Mouse (Mus musculus): ENCODE measurements around the gene Lmf2. TPM values are rescaled to one million over a fixed set of nuclear protein-coding genes. Genes with fewer than 3 reads are reported as not detected.

Gene Lmf2
- polyA plus RNA-seq, 1 experiment from 2014 or later = 63.7 TPM

- Histone ChIP-seq H3K27me3 (ENCODE audit: insufficient read depth, low read length) (no peaks in the 10 kb centered on the region), H3K4me3 (ENCODE audit: low read depth, low read length) (no peak overlapping the region), H3K27ac (ENCODE audit: low read depth) (no peak overlapping the region), H3K36me3 (ENCODE audit: insufficient read depth) (no peaks in the 10 kb centered on the region), H3K4me2 (no peak overlapping the region), H3K9me3 (ENCODE audit: low read depth, low read length) (no peaks in the 10 kb centered on the region), H3K4me1 (ENCODE audit: insufficient read depth) (peaks cover 12% of the 10 kb centered on the region; the same call in 1 of the 2 replicates), H3K9ac (no peak overlapping the region)
- 62% methylated on average over 11 of the region's 11 CpGs for WGBS
- peak; percentile 45 for TF ChIP-seq CTCF (IDR thresholded peaks at IDR 0.05; ENCODE audit: low read depth)
- ATAC-seq (ENCODE audit: insufficient read depth) (no peak), DNase-seq (peak; percentile 30)
These were observed 39.3 kb downstream of the Lmf2 start for GRCm38 (mm10) chr15:89316146-89316545.

GRCm38 (mm10) chr15:89315190-89315731, 40.2 kb downstream of the Lmf2 start, which contains the start of gene Sbf1:
TSS of gene Sbf1 (minus strand) at chr15:89315311.
- no peak for TF ChIP-seq CTCF (IDR thresholded peaks at IDR 0.05; ENCODE audit: low read depth)
- Histone ChIP-seq H3K4me2 (peak within 1 kb of the TSS; percentile 88), H3K9me3 (ENCODE audit: low read depth, low read length) (no peaks in the 10 kb centered on the region), H3K4me3 (ENCODE audit: low read depth, low read length) (peak within 1 kb of the TSS; percentile 95), H3K36me3 (ENCODE audit: insufficient read depth) (no peaks in the 10 kb centered on the region), H3K27ac (ENCODE audit: low read depth) (peak within 1 kb of the TSS; percentile 50; the same call in 1 of the 2 replicates), H3K4me1 (ENCODE audit: insufficient read depth) (peaks cover 12% of the 10 kb centered on the region; the same call in 1 of the 2 replicates), H3K27me3 (ENCODE audit: insufficient read depth, low read length) (no peaks in the 10 kb centered on the region), H3K9ac (peak within 1 kb of the TSS; percentile 86)
- under 1% methylated on average over 36 of the region's 37 CpGs for WGBS
- peak; percentile 99 for DNase-seq
- peak; percentile 100 for ATAC-seq (ENCODE audit: insufficient read depth)

- under 1% methylated on average over 58 of the region's 58 CpGs for WGBS
- peak; percentile 54 for TF ChIP-seq CTCF (IDR thresholded peaks at IDR 0.05; ENCODE audit: low read depth)
- peak; percentile 52 for ATAC-seq (ENCODE audit: insufficient read depth)
These were observed 40.8 kb downstream of the Lmf2 start for GRCm38 (mm10) chr15:89314511-89315189.

GRCm38 (mm10) chr15:89314107-89314506, 41.4 kb downstream of the Lmf2 start:
- peak overlapping the region; percentile 86 for H3K9ac ChIP-seq
- H3K27me3 ChIP-seq (ENCODE audit: insufficient read depth, low read length) = no peaks in the 10 kb centered on the region
- H3K9me3 ChIP-seq (ENCODE audit: low read depth, low read length) = no peaks in the 10 kb centered on the region
- no peaks in the 10 kb centered on the region for H3K36me3 ChIP-seq (ENCODE audit: insufficient read depth)
- TF ChIP-seq CTCF (IDR thresholded peaks at IDR 0.05; ENCODE audit: low read depth) = no peak
- ATAC-seq (ENCODE audit: insufficient read depth) (no peak), DNase-seq (no peak)
- peaks cover 12% of the 10 kb centered on the region; the same call in 1 of the 2 replicates for H3K4me1 ChIP-seq (ENCODE audit: insufficient read depth)
- WGBS = 43% methylated on average over 3 of the region's 3 CpGs
- H3K27ac ChIP-seq (ENCODE audit: low read depth) = no peak overlapping the region
- H3K4me3 ChIP-seq (ENCODE audit: low read depth, low read length) = peak overlapping the region; percentile 95
- H3K4me2 ChIP-seq = peak overlapping the region; percentile 88

More at GRCm38 (mm10) chr15:89314511-89315189, 40.8 kb downstream of the Lmf2 start:
- Histone ChIP-seq H3K27ac (ENCODE audit: low read depth) (peak overlapping the region; percentile 50; the same call in 1 of the 2 replicates), H3K9me3 (ENCODE audit: low read depth, low read length) (no peaks in the 10 kb centered on the region), H3K4me1 (ENCODE audit: insufficient read depth) (peaks cover 12% of the 10 kb centered on the region; the same call in 1 of the 2 replicates), H3K4me2 (peak overlapping the region; percentile 88), H3K36me3 (ENCODE audit: insufficient read depth) (no peaks in the 10 kb centered on the region), H3K4me3 (ENCODE audit: low read depth, low read length) (peak overlapping the region; percentile 95), H3K9ac (peak overlapping the region; percentile 86), H3K27me3 (ENCODE audit: insufficient read depth, low read length) (no peaks in the 10 kb centered on the region)
- DNase-seq = peak; percentile 66

- no peak overlapping the region for H3K4me3 ChIP-seq (ENCODE audit: low read depth, low read length)
- no peak for DNase-seq
These were observed 42.1 kb downstream of the Lmf2 start for GRCm38 (mm10) chr15:89313359-89313758.

GRCm38 (mm10) chr15:89309962-89310498, 45.4 kb downstream of the Lmf2 start:
- Histone ChIP-seq H3K9ac (no peak overlapping the region), H3K27me3 (ENCODE audit: insufficient read depth, low read length) (no peaks in the 10 kb centered on the region), H3K27ac (ENCODE audit: low read depth) (no peak overlapping the region), H3K4me1 (ENCODE audit: insufficient read depth) (peaks cover 12% of the 10 kb centered on the region; the same call in 1 of the 2 replicates), H3K36me3 (ENCODE audit: insufficient read depth) (peaks cover 27% of the 10 kb centered on the region), H3K9me3 (ENCODE audit: low read depth, low read length) (no peaks in the 10 kb centered on the region), H3K4me3 (ENCODE audit: low read depth, low read length) (no peak overlapping the region), H3K4me2 (no peak overlapping the region)
- DNase-seq (no peak), ATAC-seq (ENCODE audit: insufficient read depth) (no peak)
- no peak for TF ChIP-seq CTCF (IDR thresholded peaks at IDR 0.05; ENCODE audit: low read depth)
- 65% methylated on average over 6 of the region's 6 CpGs for WGBS

More at GRCm38 (mm10) chr15:89313359-89313758, 42.1 kb downstream of the Lmf2 start:
- peaks cover 12% of the 10 kb centered on the region; the same call in 1 of the 2 replicates for H3K4me1 ChIP-seq (ENCODE audit: insufficient read depth)
- TF ChIP-seq CTCF (IDR thresholded peaks at IDR 0.05; ENCODE audit: low read depth) = no peak
- H3K9ac ChIP-seq = 0 out of 2 replicates have a peak overlapping the region, but pooled peaks have one; percentile 13
- no peaks in the 10 kb centered on the region for H3K36me3 ChIP-seq (ENCODE audit: insufficient read depth)
- ATAC-seq (ENCODE audit: insufficient read depth) = no peak
- H3K27ac ChIP-seq (ENCODE audit: low read depth) = no peak overlapping the region
- 51% methylated on average over 4 of the region's 4 CpGs for WGBS
- no peaks in the 10 kb centered on the region for H3K27me3 ChIP-seq (ENCODE audit: insufficient read depth, low read length)
- H3K4me2 ChIP-seq = peak overlapping the region; percentile 88
- H3K9me3 ChIP-seq (ENCODE audit: low read depth, low read length) = no peaks in the 10 kb centered on the region
